Mouse (Mus musculus) frontal cortex, postnatal 10 days (tissue): Measurements from ENCODE around the gene Abca14.

Experiments used
- DNase-seq, 2 experiments: peaks; one replicate each; pipeline ENCODE4 v3.0.0; 2022; ENCODE audit warnings: low spot score in 2 of 2, mixed read lengths in 1 of 2

Abca14 gene

DNA sequence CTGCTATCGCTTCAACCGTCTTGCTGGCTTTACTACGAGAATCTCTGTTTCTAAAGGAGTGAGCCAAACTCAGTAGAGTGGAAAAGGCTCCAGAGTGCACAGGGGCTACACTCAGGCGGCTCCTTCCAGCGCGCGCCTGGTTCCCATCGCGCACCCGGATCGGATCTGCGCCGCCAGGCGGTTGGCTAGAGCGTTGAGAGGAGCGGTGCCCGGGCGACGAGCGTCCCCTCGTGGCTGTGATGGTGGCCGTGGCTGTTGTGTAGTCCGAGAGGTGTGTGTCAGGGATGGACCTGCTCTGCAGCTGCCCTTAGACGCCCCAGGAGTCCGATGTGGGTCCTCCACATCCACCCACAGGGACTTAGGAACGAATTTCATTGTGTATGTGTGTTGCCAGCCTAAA lies at the start of gene Abca14:
TSS of gene Abca14 (plus strand) at position 173 of the 400 bp plus-strand sequence.
- peak; percentile 53 to 83 for DNase-seq

DNA sequence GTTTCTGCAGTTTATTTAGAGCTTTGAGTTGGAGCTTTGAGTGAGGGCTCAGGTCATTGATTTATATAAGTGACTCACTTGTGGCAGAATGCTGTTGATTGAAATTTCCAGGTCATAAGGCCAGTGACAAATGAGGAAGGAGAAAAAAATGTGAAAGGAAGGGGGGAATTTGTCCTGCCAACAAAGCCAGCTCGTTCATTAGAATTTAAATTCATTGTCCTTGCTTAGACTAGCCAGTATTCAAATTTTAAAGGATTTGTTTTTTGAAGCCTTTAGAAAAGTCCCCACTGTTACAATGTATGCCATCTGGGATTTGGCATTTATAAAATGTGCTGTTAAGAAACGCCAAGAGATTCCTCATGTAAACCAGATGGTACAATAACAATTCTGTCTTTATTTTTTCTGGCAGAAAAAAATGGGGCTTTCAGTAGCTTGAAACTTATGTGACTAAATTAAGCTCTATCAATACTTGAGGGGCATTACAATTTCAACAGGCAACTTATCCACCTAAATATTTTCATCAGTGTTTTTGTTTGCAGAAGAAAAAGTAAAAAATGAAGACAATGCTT lies 46.8 kb upstream of the Abca14 start:
- no peak for DNase-seq

DNA sequence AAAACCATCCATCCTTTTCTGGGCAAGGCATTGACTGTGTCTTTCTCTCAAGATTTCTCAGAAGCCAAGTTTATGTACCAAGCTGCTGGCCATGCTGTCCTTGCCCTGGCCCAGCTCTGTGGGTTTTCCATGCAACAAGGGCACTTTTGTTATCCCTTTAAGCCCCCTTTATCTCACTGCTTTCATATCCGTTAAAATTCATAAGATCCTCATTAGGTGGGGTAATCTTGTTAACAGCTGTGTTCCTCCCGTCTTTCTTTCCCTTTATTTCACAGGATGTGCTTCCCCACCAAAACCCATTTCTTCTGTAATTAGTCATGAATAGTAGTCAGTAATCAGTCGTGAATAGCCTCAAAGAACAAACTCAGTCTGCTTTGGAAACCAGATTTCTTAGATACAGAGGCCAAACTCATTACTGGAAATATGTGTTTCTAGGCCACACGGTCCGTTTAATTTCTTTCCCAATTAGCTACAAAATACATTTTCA lies 46.1 kb upstream of the Abca14 start:
- no peak for DNase-seq

DNA sequence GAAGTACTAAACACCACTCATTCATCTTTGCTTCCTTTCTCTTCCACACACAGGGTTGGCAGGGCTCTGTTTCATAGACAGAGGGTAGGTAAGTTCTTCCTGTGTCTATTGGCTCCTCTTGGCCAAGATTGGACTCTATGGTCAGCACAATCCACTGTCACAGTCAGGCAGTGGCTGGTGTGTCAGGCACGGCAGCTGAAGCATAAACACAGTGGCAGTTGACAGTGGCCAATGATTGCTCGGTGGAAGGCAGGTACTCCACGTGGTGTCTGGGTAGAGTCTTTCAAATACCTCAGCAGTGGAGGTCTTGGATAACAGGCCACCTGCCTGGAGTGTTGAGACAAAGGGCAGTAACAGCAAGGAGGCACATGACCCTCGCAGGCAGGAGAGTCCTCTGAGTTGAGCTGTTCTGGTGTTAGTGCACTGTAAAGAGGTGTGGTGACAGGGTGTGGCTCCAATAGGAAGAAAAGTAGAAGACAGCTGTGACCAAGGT lies 45.6 kb upstream of the Abca14 start:
- no peak for DNase-seq

DNA sequence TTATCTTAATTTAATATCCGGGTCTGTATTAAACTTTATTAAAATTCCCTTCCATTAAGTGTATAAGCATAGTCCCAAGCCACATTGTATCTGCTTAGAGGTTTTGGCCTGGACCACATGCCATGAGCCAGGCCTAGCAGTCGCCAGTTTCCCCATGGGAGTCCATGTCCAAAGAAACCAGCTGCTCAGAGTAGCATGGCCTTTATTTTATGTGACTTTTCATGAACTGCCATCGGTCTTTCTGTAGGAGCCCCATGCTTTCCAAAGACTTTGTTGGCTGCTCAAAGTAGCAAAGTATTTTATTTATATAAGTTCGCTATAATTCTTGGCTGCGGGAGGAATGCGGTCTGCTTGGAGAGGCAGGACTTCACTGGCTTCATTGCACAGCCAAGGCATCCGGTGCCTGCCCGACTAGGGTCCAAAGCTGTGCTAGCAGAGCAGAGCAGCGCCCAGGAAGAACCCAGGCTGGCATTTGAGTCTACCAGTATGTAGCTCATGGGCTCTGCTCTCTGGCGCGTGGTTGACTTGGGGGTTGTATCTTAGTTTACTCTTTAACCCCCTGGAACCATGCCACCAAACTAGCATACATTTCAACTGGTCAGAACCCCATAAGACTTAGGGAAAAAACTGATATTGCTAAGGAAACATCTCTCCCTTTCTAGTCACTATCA lies 40.0 kb upstream of the Abca14 start:
- no peak for DNase-seq

DNA sequence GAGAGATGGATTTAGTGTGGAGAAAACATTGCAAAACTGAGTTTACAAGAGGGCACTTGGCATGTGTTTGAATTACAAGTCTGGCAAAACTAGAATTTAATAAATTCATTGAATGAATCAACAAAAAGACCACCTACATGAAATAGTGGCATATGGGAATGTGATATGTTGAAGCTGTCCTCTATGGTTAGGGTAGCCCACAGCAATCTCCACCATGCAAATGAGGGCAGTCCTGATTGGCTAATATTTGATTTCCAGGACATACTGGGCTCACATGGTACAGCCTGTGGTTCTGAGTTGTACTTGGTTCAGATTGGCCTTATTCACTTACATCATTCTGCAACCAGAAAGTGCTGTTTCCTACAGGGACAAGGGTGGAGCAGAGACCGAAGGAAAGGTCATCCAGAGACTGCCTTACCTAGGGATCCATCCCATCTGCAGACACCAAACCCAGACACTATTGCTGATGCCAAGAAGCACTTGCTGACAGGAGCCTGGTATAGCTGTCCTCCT lies 31.5 kb upstream of the Abca14 start:
- no peak for DNase-seq

DNA sequence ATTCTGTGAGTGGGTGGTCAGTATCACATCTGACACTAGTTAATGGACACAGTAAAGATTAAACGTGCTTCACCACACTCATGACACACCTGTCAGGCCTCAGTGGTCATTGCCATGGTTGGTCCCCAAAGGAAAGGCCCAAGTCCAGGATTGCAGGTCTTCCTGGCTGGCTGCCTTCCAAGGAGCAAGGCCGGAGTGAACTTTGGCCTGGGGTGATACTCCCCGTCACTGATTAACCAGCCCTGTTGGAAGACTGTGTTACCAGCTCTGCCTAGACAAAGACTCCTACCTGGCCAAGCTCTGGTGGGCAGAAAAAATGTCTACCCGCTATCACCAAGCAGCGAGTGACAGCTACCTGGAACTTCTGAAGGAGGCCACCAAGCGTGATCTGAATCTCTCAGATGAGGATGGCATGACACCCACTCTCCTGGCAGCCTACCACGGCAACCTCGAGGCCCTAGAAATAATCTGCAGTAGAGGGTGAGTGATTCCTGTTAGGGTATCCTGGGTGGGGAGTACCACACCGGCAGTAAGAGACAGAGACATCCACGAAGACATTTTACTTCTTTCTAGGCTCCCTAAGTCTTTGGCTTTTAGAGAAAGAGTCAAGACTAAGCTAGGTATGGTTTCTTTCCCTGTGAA lies 30.0 kb upstream of the Abca14 start, which contains the start of gene Anks4b:
TSS of gene Anks4b (plus strand) at position 256 of the 642 bp plus-strand sequence.
- DNase-seq = no peak

DNA sequence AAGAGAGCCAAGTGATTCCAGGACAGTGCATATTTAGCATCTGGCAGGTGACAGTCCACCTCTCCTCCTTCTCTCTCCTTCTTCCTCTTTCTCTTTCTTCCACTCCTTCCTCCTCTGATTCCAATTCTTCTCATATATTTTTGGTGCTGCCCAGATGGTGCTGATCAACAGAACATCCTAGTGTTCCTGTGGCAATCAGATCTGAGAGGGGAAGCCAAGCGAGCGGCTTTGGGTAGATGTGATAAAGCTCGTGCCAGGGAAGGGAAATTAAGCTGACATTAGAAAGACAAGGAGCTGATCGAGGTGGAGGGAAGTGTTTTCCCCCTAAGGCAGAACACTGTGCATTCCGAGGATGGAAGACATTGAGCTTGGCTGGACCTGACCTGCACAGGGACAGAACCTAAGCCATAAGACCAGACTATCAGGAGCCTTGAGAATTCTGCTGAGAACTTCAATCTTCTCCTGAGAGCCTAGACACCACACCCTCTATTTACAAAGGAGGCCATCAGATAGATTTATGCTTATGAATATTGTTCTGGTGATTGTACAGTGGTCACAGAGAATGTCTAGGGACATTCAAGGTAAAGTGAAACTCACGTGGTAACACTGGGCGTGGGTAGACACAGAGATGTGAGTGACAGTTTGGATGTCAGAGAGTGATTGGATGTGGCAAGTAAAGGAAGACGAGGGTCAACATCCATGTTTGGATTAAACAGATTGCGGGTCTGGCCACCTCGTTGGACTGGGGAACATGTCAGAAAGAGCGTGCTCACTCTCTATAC lies 28.8 kb upstream of the Abca14 start:
- no peak for DNase-seq

DNA sequence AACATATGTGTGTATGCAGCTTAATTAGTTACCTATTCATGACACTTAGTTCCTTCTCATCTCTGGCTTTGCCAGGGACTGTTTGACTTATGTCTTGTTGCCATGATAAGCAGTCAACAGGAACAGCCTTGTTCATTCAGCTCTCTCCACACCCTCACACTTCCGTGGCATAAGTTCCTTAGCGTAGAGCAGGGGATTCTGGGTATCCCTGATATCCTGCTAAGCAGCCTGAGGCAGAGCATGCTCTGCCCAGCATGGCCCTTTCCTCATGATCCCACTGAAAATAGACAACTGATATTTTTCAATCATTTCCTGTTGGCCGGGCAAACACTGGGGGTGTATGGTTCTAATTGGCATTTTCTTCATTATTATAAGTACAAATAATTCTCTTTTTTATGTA lies 26.1 kb upstream of the Abca14 start:
- DNase-seq = no peak

DNA sequence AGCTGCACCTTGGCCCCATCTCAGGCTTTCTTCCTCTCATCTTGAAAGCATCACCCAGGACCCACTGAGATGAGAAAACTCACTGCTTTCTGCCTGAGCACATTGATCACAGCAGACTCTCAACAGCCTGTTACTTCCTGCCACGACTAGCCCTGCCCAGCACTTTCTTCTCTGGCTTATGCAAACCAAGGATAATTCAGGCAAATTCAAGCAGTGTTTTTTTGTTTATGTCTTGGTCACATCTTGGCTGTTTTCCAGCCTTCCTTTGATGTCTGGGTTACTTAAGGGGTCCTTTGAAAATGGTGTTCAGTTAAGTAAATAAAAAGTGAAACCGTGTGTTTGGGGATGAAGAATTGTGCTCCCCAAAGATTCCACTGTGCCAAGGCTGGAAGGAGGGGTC lies 24.8 kb upstream of the Abca14 start:
- DNase-seq = no peak

DNA sequence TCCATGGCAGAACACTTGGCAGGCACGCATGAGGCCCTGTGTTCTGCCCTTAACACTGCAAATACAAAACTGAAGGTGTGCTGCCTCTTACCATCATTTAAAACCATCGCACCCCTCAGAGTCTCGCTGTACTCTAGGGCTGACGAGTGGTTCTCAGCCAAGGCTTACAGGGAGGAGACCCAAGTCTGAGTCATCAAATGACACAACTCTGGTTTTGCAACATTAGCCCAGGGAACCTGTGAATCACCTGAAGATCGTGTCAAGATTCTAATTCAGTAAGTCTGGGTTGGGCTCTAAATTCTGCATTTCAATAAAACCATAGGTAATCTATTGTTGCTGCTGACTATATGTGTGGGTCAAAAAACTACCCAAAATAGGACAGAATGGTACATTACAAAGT lies 23.2 kb upstream of the Abca14 start:
- no peak for DNase-seq

DNA sequence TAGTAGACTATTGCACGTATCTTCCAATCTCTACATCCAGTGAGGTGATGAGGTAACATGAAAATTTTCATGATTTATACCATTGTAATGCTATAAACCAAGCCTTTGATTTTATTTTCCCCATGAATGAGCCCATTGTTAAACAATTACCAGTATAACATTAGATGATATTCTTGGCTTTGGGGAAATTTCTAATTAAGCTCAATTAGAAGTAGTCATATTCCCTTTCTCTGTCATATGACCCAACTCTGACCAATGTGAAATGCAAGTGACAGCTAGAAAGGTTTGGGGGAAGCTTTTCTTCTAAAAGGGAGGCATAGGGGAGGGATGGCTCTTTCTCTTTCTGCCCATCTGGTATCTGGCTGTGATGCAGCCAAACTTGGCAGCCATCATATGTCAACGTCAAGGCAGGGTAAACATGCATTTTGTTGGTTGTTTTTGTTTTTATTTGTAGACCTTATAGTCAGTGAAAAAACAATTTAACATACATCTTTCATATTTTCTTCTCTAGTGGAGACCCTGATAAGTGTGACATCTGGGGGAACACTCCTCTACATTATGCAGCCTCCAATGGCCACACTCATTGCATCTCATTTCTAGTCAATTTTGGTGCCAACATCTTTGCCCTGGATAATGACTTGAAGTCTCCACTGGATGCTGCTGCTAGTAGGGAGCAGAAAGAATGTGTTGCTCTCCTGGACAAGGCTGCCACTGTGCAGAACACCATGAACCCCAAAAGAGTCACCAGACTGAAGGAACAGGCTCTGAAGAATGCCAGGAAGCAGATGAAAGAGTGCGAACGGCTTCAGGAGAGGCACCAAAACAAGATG lies 22.1 kb upstream of the Abca14 start:
- no peak for DNase-seq

DNA sequence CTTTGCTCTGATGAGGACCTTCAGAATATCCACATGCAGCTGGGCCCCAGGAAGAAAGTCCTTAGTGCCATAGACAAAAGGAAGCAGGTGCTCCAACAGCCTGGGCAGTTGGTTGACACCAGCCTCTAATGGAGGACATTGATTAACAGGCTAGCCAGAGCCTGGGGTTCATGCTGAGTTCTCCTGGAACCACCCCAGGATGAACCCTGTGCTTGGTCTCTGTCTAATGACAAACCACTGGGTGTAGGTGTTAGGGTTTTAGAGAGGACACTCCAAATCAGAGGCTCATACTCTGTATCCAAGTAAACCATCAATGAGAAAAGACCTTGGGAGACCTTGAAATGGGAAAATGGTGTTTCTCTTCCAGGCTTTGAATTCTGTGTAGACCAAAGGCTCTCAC lies 20.9 kb upstream of the Abca14 start:
- no peak for DNase-seq

DNA sequence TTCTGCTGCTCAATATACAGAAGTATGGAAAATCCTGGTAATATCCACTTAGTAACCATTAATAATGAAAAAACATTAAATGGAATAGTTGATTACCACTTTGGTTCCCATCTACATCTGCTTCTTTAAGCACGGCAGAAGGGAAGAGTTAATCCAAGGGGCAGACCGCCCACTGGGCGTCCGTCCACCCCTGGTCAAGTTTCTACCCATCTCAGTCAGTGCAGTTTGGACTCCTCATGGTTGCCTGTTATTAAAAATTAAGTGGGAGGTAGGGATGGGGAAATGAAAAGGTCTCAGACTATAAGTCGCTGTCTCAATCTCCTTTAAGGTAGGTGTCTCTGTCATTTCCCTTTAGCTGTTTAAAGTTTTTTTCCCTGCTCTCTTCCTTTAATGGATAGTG lies 14.8 kb upstream of the Abca14 start:
- no peak for DNase-seq

DNA sequence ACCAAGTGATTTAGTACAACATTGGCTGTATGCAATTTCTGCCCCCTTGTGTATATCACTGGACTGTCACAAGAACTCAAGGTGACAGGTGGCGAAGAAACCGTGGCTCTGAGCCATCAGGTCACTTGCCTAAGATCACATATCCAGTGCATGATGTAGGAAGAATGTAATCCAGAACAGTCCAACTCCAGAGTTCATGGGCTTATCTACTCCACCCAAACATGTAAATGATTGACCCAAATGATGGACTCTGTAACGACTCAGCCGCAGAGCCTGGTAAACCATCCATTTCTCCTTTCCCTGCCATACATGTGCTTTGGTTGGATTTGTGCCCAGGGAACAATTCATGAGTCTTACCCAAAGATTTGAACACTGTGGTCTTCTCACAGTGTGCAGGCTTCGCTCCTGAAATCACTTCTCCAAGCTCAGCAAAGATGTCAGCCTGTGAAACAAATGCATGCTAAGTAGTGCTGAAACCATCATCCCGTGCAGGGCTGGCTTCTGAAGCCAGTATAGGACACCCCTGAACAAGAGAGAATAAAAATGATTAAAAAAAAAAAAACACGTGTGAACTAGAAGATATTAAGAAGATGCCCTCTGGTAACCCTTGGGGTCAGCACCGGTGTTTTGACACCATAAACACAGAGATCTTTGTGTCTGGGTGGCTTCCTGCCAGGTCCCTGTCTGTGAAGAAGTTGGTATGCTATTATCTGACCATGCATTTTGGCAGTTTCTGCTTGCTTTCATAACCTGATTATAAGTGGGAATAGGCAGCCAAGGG lies 14.2 kb upstream of the Abca14 start:
- DNase-seq = no peak

DNA sequence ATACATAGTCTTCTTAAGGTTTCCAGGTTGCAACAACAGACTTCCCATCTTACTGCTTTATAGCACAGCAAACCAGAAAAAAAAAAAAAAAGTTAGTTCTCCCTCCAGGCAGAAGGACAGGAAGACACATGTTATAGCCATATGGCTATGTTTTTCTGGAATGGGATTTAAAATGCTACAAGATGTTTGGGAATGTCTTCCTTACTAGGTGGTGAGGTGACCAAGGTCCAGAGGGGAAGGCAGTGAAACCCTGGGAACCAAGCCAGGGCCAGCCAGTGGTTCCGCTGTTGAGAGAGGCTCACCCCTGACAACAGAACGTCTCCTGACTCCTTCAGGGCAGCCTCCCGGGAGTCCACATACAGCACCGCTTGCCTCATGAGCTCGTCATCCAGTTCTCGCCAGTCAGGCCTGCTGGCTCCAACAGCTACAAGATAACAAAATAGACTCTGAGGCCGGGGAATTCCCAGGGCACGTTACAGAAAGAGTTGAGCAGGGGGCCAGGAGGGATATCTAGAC lies 13.6 kb upstream of the Abca14 start:
- no peak for DNase-seq

DNA sequence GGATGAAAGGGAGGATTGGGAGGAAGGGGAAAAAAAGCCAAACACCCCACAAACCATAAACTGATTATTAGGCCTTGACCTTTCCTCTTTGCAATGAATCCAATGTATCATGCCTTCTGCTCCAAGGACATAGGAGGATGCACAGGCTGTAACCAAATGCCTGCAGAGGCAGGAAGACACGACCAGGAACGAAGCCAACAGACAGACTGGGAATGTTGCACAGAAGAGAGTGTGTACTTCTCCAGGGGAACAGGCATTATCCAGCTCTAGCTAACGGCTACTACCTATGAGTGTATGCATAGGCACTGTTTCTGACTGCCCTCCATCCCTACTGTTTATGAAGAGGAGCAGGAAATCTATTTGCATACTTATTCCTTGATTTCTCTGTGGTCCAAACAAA lies 11.6 kb upstream of the Abca14 start:
- no peak for DNase-seq

DNA sequence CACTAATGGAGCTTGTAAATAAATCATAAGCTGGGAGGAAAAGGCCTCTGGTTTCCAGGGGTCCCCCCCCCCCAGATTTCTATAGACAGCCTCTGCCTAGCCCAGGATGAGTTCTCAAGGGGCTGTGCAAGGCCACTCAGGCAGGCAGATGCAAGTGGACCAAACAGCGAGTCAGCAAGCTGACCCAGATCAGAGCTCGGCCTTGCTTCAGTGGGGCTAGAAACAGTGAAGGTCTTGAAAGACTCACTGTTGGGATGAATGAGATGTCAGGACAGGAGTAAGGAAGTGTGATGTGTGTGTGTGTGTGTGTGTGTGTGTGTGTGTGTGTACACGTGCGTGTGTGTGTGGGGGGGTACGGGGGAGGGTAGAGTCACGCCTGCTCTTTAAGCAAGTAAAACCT lies 10.9 kb upstream of the Abca14 start:
- no peak for DNase-seq

DNA sequence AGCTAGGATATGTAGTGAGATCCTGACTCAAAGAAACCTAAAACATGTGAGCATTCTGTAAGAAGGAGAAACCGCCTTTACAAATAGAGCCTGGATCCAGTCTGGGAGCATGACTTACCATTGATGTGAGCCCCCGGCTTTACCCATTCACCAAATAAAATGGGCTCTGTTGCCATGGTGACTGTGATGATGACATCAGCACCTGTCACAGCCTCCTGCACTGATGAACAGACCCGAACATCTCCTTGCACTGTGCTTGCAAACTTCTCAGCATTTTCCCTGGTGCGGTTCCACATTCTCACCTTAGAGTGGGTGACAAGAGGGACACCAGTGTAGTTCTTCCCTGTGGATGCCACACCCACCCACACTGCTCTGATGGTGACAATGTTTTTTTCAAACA lies 8.6 kb upstream of the Abca14 start:
- DNase-seq = no peak

DNA sequence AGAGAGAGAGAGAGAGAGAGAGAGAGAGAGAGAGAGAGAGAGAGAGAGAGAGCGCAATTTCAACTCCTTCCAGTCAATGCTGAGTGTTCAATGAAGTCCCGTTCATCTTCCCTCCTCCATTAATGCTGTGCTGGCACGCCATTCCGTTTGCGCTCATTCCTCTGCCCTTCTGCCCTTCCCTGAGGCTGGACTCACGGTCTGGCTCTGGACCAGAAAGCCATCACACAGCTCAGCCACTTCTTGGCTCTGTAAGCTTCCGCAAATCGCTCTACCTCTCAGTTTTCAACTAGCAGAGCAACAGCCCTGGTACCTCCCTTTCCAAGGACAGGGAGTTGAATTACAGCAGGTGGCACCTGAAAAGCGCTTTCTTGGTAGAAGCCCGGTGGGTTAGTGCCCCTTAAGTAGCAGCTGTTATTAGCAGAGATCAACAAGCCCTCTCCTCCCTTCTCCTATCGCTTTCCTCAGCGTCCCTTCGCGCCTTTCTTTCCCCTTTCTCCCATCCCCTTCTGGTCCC lies 2.5 kb upstream of the Abca14 start:
- no peak for DNase-seq
